Comparison of ENCODE assay signal across 8 mouse cellular contexts in genomic region chr3:137863330-137864123, GRCm38 (mm10). TPM values are rescaled to one million over a fixed set of nuclear protein-coding genes. Genes with fewer than 3 reads are reported as not detected.
A peak's percentile ranks its signal among the peaks of the same experiment; 100 is the strongest.
DNase-seq lines count a peak whose midpoint lies in the region; ATAC-seq and TF ChIP-seq lines count a peak whose summit lies in the region.

No protein-coding gene starts in this region.

- 37% methylated on average over 22 of the region's 22 CpGs for WGBS in heart, adult 2 months
- WGBS in forebrain, embryonic 10.5 days, result 43% methylated on average over 22 of the region's 22 CpGs
- 32% methylated on average over 22 of the region's 22 CpGs for WGBS in limb, embryonic 13.5 days
- WGBS in stomach, embryonic 16.5 days, result 32% methylated on average over 22 of the region's 22 CpGs

- no peak; the same call in 1 of the 2 replicates for TF ChIP-seq CTCF in heart, adult 2 months (IDR thresholded peaks at IDR 0.05)

- no peaks in the 10 kb centered on the region; the same call in 1 of the 2 replicates for H3K36me3 ChIP-seq in heart, adult 2 months (ENCODE audit: control insufficient read depth, insufficient read depth, low read length)
- H3K36me3 ChIP-seq in forebrain, embryonic 10.5 days (replicated peaks), result peaks cover 14% of the 10 kb centered on the region
- peaks cover 3% of the 10 kb centered on the region; the same call in 1 of the 2 replicates for H3K36me3 ChIP-seq in limb, embryonic 13.5 days
- no peaks in the 10 kb centered on the region for H3K36me3 ChIP-seq in stomach, embryonic 16.5 days (ENCODE audit: control insufficient read depth, insufficient read depth, low read length)

- no peak for TF ChIP-seq EP300 in heart, adult 2 months (IDR thresholded peaks at IDR 0.05; ENCODE audit: insufficient read depth, low read depth, low read length)

- peak overlapping the region; percentile 96 for H3K27ac ChIP-seq in heart, adult 2 months
- peak overlapping the region; percentile 100 for H3K27ac ChIP-seq in forebrain, embryonic 10.5 days
- peak overlapping the region; percentile 99 for H3K27ac ChIP-seq in limb, embryonic 13.5 days
- peak overlapping the region; percentile 91 for H3K27ac ChIP-seq in stomach, embryonic 16.5 days (ENCODE audit: low read length)

- peak overlapping the region; percentile 65 for H3K4me2 ChIP-seq in limb, embryonic 13.5 days (replicated peaks)
- H3K4me2 ChIP-seq in stomach, embryonic 16.5 days (ENCODE audit: low read depth, low read length), result peak overlapping the region; percentile 62

- no peak for DNase-seq in heart, adult 2 months
- DNase-seq in heart, adult 8-10 months (ENCODE audit: low spot score), result no peak
- DNase-seq in forebrain, embryonic 10.5 days (ENCODE audit: extremely low spot score, low spot score), result no peak
- DNase-seq in testis, postnatal 10 days (ENCODE audit: low spot score), result no peak
- no peak for DNase-seq in gastrocnemius, postnatal 25 days

- H3K4me1 ChIP-seq in heart, adult 2 months (ENCODE audit: control insufficient read depth, insufficient read depth, low read length), result no peaks in the 10 kb centered on the region
- peaks cover 29% of the 10 kb centered on the region for H3K4me1 ChIP-seq in forebrain, embryonic 10.5 days
- H3K4me1 ChIP-seq in limb, embryonic 13.5 days, result peaks cover 21% of the 10 kb centered on the region
- H3K4me1 ChIP-seq in stomach, embryonic 16.5 days (ENCODE audit: control insufficient read depth, insufficient read depth, low read length), result peaks cover 21% of the 10 kb centered on the region

- H3K9ac ChIP-seq in heart, adult 2 months (ENCODE audit: low read depth, low read length), result peak overlapping the region; percentile 70
- H3K9ac ChIP-seq in limb, embryonic 13.5 days, result peak overlapping the region; percentile 74
- peak overlapping the region; percentile 74 for H3K9ac ChIP-seq in stomach, embryonic 16.5 days (ENCODE audit: low read length)

- no peaks in the 10 kb centered on the region for H3K9me3 ChIP-seq in forebrain, embryonic 10.5 days
- no peaks in the 10 kb centered on the region for H3K9me3 ChIP-seq in limb, embryonic 13.5 days
- no peaks in the 10 kb centered on the region for H3K9me3 ChIP-seq in stomach, embryonic 16.5 days (replicated peaks; ENCODE audit: control insufficient read depth, low read length)

- H3K4me3 ChIP-seq in heart, adult 2 months, result peak overlapping the region; percentile 81
- peak overlapping the region; percentile 83 for H3K4me3 ChIP-seq in forebrain, embryonic 10.5 days
- H3K4me3 ChIP-seq in limb, embryonic 13.5 days, result peak overlapping the region; percentile 83
- peak overlapping the region; percentile 80 for H3K4me3 ChIP-seq in stomach, embryonic 16.5 days (replicated peaks; ENCODE audit: low read length)

- no peaks in the 10 kb centered on the region for H3K27me3 ChIP-seq in heart, adult 2 months (ENCODE audit: control insufficient read depth, insufficient read depth, low read length)
- no peaks in the 10 kb centered on the region for H3K27me3 ChIP-seq in forebrain, embryonic 10.5 days (ENCODE audit: poor library complexity, severe bottlenecking)
- no peaks in the 10 kb centered on the region for H3K27me3 ChIP-seq in limb, embryonic 13.5 days
- no peaks in the 10 kb centered on the region for H3K27me3 ChIP-seq in stomach, embryonic 16.5 days (ENCODE audit: control insufficient read depth, insufficient read depth, low read length)

- no peaks in the 10 kb centered on the region for H3K79me2 ChIP-seq in heart, adult 2 months (replicated peaks; ENCODE audit: control insufficient read depth, insufficient read depth, low read length)

- TF ChIP-seq POLR2A in heart, adult 2 months (IDR thresholded peaks at IDR 0.05; ENCODE audit: insufficient read depth, low read depth, low read length), result no peak

- ATAC-seq in CD4-positive, CD25-positive, alpha-beta regulatory T cell, adult 4 months, result peak; percentile 46
- ATAC-seq in limb, embryonic 13.5 days (ENCODE audit: low FRiP score, low read depth), result no peak; the same call in 1 of the 2 replicates
- ATAC-seq in stomach, embryonic 16.5 days (ENCODE audit: insufficient read depth, low FRiP score), result no peak

- intact Hi-C loops in heart, adult 2 months (cut with DNase I), result loop anchor here (2.0 to 10.0 kb wide), 4 partner anchors 86 to 1211 kb away; partner anchors contain the start of genes Adh5, Mttp and Rap1gds1

RNA-seq across cellular contexts. Expression of gene H2afz, which starts 0.8 kb away (rescaled TPM):
- 10 to 100 TPM; 53.7 to 53.9 TPM for total RNA-seq in heart, adult 2 months (2021)
- 103 and 154 TPM in 2 replicates for polyA plus RNA-seq in heart, adult 2 months (2012; rRNA removed)
- 10 to 100 TPM; 52.4 to 76.5 (median 66.3) TPM for total RNA-seq in heart, adult 8-10 months (2022)
- polyA plus RNA-seq in CD4-positive, CD25-positive, alpha-beta regulatory T cell, adult 4 months (2017; shearing (Covaris generic)), result 1,000 to 10,000 TPM; 1,486 to 1,582 TPM
- polyA plus RNA-seq in forebrain, embryonic 10.5 days (2016; fragmentation: Nextera tagmentation; extraction: Ambion mirVana), result 3,633 and 3,684 TPM in 2 replicates
- polyA plus RNA-seq in limb, embryonic 13.5 days (2015; fragmentation: Nextera tagmentation; extraction: Ambion mirVana), result 1,866 and 1,908 TPM in 2 replicates
- polyA plus RNA-seq in stomach, embryonic 16.5 days (2015; fragmentation: Nextera tagmentation; extraction: Ambion mirVana), result 1,166 and 1,340 TPM in 2 replicates
- 10 to 100 TPM; 73.1 to 80.4 TPM for total RNA-seq in gastrocnemius, postnatal 25 days (2021)

RNA-seq across cellular contexts. Expression of gene Dnajb14, which starts 3.9 kb away (rescaled TPM):
- 10 to 100 TPM; 10.1 to 11.5 TPM for total RNA-seq in heart, adult 2 months (2021)
- polyA plus RNA-seq in heart, adult 2 months (2012; rRNA removed), result 3.2 and 7.8 TPM in 2 replicates
- total RNA-seq in heart, adult 8-10 months (2022), result 10 to 100 TPM in 2 of 4 experiments, 1 to 10 TPM in 2; 8.4 to 13.3 (median 10.8) TPM
- polyA plus RNA-seq in CD4-positive, CD25-positive, alpha-beta regulatory T cell, adult 4 months (2017; shearing (Covaris generic)), result 1 to 10 TPM; 5.0 to 6.0 TPM
- polyA plus RNA-seq in forebrain, embryonic 10.5 days (2016; fragmentation: Nextera tagmentation; extraction: Ambion mirVana), result 5.3 and 5.5 TPM in 2 replicates
- polyA plus RNA-seq in limb, embryonic 13.5 days (2015; fragmentation: Nextera tagmentation; extraction: Ambion mirVana), result 11.3 and 11.5 TPM in 2 replicates
- 8.0 and 8.4 TPM in 2 replicates for polyA plus RNA-seq in stomach, embryonic 16.5 days (2015; fragmentation: Nextera tagmentation; extraction: Ambion mirVana)
- total RNA-seq in gastrocnemius, postnatal 25 days (2021), result 1 to 10 TPM; 6.1 to 7.8 TPM

RNA-seq across cellular contexts. Expression of gene Lamtor3, which starts 54.8 kb away (rescaled TPM):
- 100 to 1,000 TPM in 1 of 2 experiments, 10 to 100 TPM in 1; 88.9 to 107 TPM for total RNA-seq in heart, adult 2 months (2021)
- polyA plus RNA-seq in heart, adult 2 months (2012; rRNA removed), result 48.7 and 77.2 TPM in 2 replicates
- total RNA-seq in heart, adult 8-10 months (2022), result 100 to 1,000 TPM in 1 of 4 experiments, 10 to 100 TPM in 3; 87.5 to 104 (median 90.4) TPM
- polyA plus RNA-seq in CD4-positive, CD25-positive, alpha-beta regulatory T cell, adult 4 months (2017; shearing (Covaris generic)), result 10 to 100 TPM; 72.0 to 73.5 TPM
- 90.1 and 92.3 TPM in 2 replicates for polyA plus RNA-seq in forebrain, embryonic 10.5 days (2016; fragmentation: Nextera tagmentation; extraction: Ambion mirVana)
- polyA plus RNA-seq in limb, embryonic 13.5 days (2015; fragmentation: Nextera tagmentation; extraction: Ambion mirVana), result 108 and 114 TPM in 2 replicates
- polyA plus RNA-seq in stomach, embryonic 16.5 days (2015; fragmentation: Nextera tagmentation; extraction: Ambion mirVana), result 113 and 118 TPM in 2 replicates
- total RNA-seq in gastrocnemius, postnatal 25 days (2021), result 10 to 100 TPM; 48.5 to 55.8 TPM
